Mouse (Mus musculus) midbrain, embryonic 12.5 days (tissue): Measurements from ENCODE around the gene Pdcl. TPM values are rescaled to one million over a fixed set of nuclear protein-coding genes. Genes with fewer than 3 reads are reported as not detected.

ENCODE experiments used
- polyA plus RNA-seq: library from polyadenylated mRNA; unstranded; fragments of >200 nt; fragmentation: Nextera tagmentation; extraction: Ambion mirVana; gene quantifications from 2 replicates; pipeline ENCODE4 v1.2.1, GENCODE M21; 2016

The Pdcl gene
- polyA plus RNA-seq, 1 experiment from 2014 or later: 76.7 TPM

Other genes with a start within 250 kb of the Pdcl start
- gene Olfr362, start 241.4 kb downstream of the Pdcl start, polyA plus RNA-seq: not detected in 2 replicates
- not detected in 2 replicates for gene Olfr364-ps1, start 220.0 kb downstream of the Pdcl start, polyA plus RNA-seq
- not detected in 2 replicates for gene Olfr365, start 171.1 kb downstream of the Pdcl start, polyA plus RNA-seq
- gene Olfr366, start 147.8 kb downstream of the Pdcl start, polyA plus RNA-seq: not detected in 2 replicates
- not detected in 2 replicates for gene Olfr368, start 32.8 kb downstream of the Pdcl start, polyA plus RNA-seq
- gene Rc3h2, start 63.6 kb upstream of the Pdcl start, polyA plus RNA-seq: 33.4 and 39.7 TPM in 2 replicates
- gene Zbtb26, start 83.8 kb upstream of the Pdcl start, polyA plus RNA-seq: 13.6 and 14.0 TPM in 2 replicates
- 11.9 and 12.4 TPM in 2 replicates for gene Zbtb6, start 83.8 kb upstream of the Pdcl start, polyA plus RNA-seq
- gene Rabgap1, start 83.9 kb upstream of the Pdcl start, polyA plus RNA-seq: 65.5 and 70.5 TPM in 2 replicates
- 6.1 and 6.2 TPM in 2 replicates for gene Gpr21, start 157.0 kb upstream of the Pdcl start, polyA plus RNA-seq